8 mouse cellular contexts compared by ENCODE assay signal in the genomic region with DNA sequence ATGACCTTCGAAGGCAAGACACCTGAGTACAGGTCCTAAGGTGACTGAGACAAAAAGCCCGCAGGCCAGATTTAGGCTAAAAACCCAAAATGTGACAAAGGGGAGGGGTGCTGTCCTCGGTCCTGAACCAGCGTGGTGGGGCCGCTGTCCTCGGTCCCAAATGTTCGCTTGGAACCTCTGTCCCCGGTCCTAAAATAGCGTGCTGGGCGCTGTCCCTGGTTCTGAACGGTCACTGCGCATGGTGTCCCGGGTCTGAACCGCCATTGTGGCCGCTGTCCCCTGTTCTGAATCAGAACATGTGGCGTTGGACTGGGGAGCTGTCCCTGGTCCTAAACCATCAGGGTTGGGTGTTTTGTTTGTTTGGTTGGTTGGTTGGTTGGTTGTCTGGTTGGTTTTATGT.
DNase-seq lines count a peak whose midpoint lies in the region; ATAC-seq lines count a peak whose summit lies in the region.

No protein-coding gene starts in this region.

- H3K27me3 ChIP-seq in forebrain, embryonic 10.5 days (ENCODE audit: poor library complexity, severe bottlenecking): no peaks in the 10 kb centered on the region
- 0 out of 2 replicates have a peak, but pooled peaks cover 2% of the 10 kb centered on the region for H3K27me3 ChIP-seq in forebrain, embryonic 15.5 days
- no peaks in the 10 kb centered on the region for H3K27me3 ChIP-seq in limb, embryonic 15.5 days
- H3K27me3 ChIP-seq in neural tube, embryonic 13.5 days: no peaks in the 10 kb centered on the region

- WGBS in forebrain, embryonic 10.5 days: 8% methylated on average over 16 of the region's 16 CpGs
- 8% methylated on average over 16 of the region's 16 CpGs for WGBS in forebrain, embryonic 15.5 days
- 6% methylated on average over 16 of the region's 16 CpGs for WGBS in limb, embryonic 15.5 days
- 5% methylated on average over 16 of the region's 16 CpGs for WGBS in neural tube, embryonic 13.5 days

- H3K9ac ChIP-seq in forebrain, embryonic 15.5 days (replicated peaks): no peak overlapping the region
- H3K9ac ChIP-seq in limb, embryonic 15.5 days: no peak overlapping the region
- H3K9ac ChIP-seq in neural tube, embryonic 13.5 days: no peak overlapping the region

- no peaks in the 10 kb centered on the region for H3K36me3 ChIP-seq in forebrain, embryonic 10.5 days (replicated peaks)
- no peaks in the 10 kb centered on the region for H3K36me3 ChIP-seq in forebrain, embryonic 15.5 days
- no peaks in the 10 kb centered on the region for H3K36me3 ChIP-seq in limb, embryonic 15.5 days
- no peaks in the 10 kb centered on the region for H3K36me3 ChIP-seq in neural tube, embryonic 13.5 days

- no peak overlapping the region for H3K4me2 ChIP-seq in forebrain, embryonic 15.5 days (replicated peaks)
- H3K4me2 ChIP-seq in limb, embryonic 15.5 days: no peak overlapping the region
- no peak overlapping the region for H3K4me2 ChIP-seq in neural tube, embryonic 13.5 days

- no peak overlapping the region for H3K4me3 ChIP-seq in forebrain, embryonic 10.5 days
- no peak overlapping the region for H3K4me3 ChIP-seq in forebrain, embryonic 15.5 days
- H3K4me3 ChIP-seq in limb, embryonic 15.5 days: no peak overlapping the region
- no peak overlapping the region for H3K4me3 ChIP-seq in neural tube, embryonic 13.5 days

- no peak overlapping the region for H3K27ac ChIP-seq in forebrain, embryonic 10.5 days
- H3K27ac ChIP-seq in forebrain, embryonic 15.5 days (replicated peaks): no peak overlapping the region
- no peak overlapping the region for H3K27ac ChIP-seq in limb, embryonic 15.5 days
- H3K27ac ChIP-seq in neural tube, embryonic 13.5 days (replicated peaks): peak overlapping the region; percentile 59

- peak; percentile 85 for DNase-seq in forebrain, embryonic 10.5 days (ENCODE audit: extremely low spot score, low spot score)
- DNase-seq in embryo, embryonic 11.5 days (ENCODE audit: low read depth, low spot score): peak; percentile 83
- DNase-seq in heart, adult 9 months (ENCODE audit: low spot score in 2 of 2): peak; percentile 49 to 66
- peak; percentile 28 to 62 for DNase-seq in kidney, adult 8-10 months
- DNase-seq in urinary bladder, postnatal 10 days (ENCODE audit: low spot score): peak; percentile 58

- H3K4me1 ChIP-seq in forebrain, embryonic 10.5 days: no peaks in the 10 kb centered on the region
- H3K4me1 ChIP-seq in forebrain, embryonic 15.5 days: no peaks in the 10 kb centered on the region
- no peaks in the 10 kb centered on the region for H3K4me1 ChIP-seq in limb, embryonic 15.5 days
- H3K4me1 ChIP-seq in neural tube, embryonic 13.5 days (replicated peaks): peaks cover 37% of the 10 kb centered on the region

- ATAC-seq in forebrain, embryonic 15.5 days (replicated peaks): no peak
- peak; percentile 89 for ATAC-seq in limb, embryonic 15.5 days (ENCODE audit: insufficient number of reproducible peaks, low FRiP score, low TSS enrichment, low read depth)
- peak; percentile 44; the same call in 1 of the 2 replicates for ATAC-seq in neural tube, embryonic 13.5 days (ENCODE audit: low read depth)

- H3K9me3 ChIP-seq in forebrain, embryonic 10.5 days: no peaks in the 10 kb centered on the region
- no peaks in the 10 kb centered on the region for H3K9me3 ChIP-seq in forebrain, embryonic 15.5 days
- H3K9me3 ChIP-seq in limb, embryonic 15.5 days: no peaks in the 10 kb centered on the region
- H3K9me3 ChIP-seq in neural tube, embryonic 13.5 days: no peaks in the 10 kb centered on the region
